Mouse (Mus musculus) NIH3T3 (cell line): ENCODE measurements around the gene Map1b.

Experiments used
- DNase-seq: peaks from one replicate; pipeline ENCODE4 v3.0.0-alpha.2; 2012; ENCODE audit warnings: low read depth

Map1b gene

GRCm38 (mm10) chr13:99516448-99516881 lies at the start of gene Map1b:
TSS of gene Map1b (minus strand) at chr13:99516540.
- DNase-seq = peak; percentile 84

- DNase-seq = peak; percentile 83
Measured at GRCm38 (mm10) chr13:99564346-99564745, 48.0 kb upstream of the Map1b start.

- no peak for DNase-seq
Measured at GRCm38 (mm10) chr13:99563021-99563420, 46.7 kb upstream of the Map1b start.

GRCm38 (mm10) chr13:99561843-99562550 lies 45.7 kb upstream of the Map1b start:
- DNase-seq = no peak

- no peak for DNase-seq
Measured at GRCm38 (mm10) chr13:99560674-99561639, 44.6 kb upstream of the Map1b start.

GRCm38 (mm10) chr13:99558216-99558906 lies 42.0 kb upstream of the Map1b start:
- DNase-seq = no peak

GRCm38 (mm10) chr13:99557813-99558212 lies 41.5 kb upstream of the Map1b start:
- no peak for DNase-seq

GRCm38 (mm10) chr13:99557331-99557730 lies 41.0 kb upstream of the Map1b start:
- no peak for DNase-seq

- no peak for DNase-seq
Measured at GRCm38 (mm10) chr13:99554960-99555359, 38.6 kb upstream of the Map1b start.

- no peak for DNase-seq
Measured at GRCm38 (mm10) chr13:99554466-99554865, 38.1 kb upstream of the Map1b start.

GRCm38 (mm10) chr13:99552381-99552780 lies 36.0 kb upstream of the Map1b start:
- DNase-seq = no peak

GRCm38 (mm10) chr13:99550679-99551369 lies 34.5 kb upstream of the Map1b start:
- DNase-seq = no peak

- no peak for DNase-seq
Measured at GRCm38 (mm10) chr13:99550060-99550459, 33.7 kb upstream of the Map1b start.

- DNase-seq = no peak
Measured at GRCm38 (mm10) chr13:99549584-99549983, 33.2 kb upstream of the Map1b start.

- DNase-seq = no peak
Measured at GRCm38 (mm10) chr13:99546832-99547231, 30.5 kb upstream of the Map1b start.

GRCm38 (mm10) chr13:99545201-99545600 lies 28.9 kb upstream of the Map1b start:
- DNase-seq = no peak

GRCm38 (mm10) chr13:99541429-99542267 lies 25.3 kb upstream of the Map1b start:
- no peak for DNase-seq

GRCm38 (mm10) chr13:99539288-99539687 lies 22.9 kb upstream of the Map1b start:
- DNase-seq = no peak

- no peak for DNase-seq
Measured at GRCm38 (mm10) chr13:99538851-99539250, 22.5 kb upstream of the Map1b start.

- DNase-seq = no peak
Measured at GRCm38 (mm10) chr13:99537908-99538513, 21.7 kb upstream of the Map1b start.
